Comparison of ENCODE assay signal across 8 mouse cellular contexts in the genomic region with DNA sequence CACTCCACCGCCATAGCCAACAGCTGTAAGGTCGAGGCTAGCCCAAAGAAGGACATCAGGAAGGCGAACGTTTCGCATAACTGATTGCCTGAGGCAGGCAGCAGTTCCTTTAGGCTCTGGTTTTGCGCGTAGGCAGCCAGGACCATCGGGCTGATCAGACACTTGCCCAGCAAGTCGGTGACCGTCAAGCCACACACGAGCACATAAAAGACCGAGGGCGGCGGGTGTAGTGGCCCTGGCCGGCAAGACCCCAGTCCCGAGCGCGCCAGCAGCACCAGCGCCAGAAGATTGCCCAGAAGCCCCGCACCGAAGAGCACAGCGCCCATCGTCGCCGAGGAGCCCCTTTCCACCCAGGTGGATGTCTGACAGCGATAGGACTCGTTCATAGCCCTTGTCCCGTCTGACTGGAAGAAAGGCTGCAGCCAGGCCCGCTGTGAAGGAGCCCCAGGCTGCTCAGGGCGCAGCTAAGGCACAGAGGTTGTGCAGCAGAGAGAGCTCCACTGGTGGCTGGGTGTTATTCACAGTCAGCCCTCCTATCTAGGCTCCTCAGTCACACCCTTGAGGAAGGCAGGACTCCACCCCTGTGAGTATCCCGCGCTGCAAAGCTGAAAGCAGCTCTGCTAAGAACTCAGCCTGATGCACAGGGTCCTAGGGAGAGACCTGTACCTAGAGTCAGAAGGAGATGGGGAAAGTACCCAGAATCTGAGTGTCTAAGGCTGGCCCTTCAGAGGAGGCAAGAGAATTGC. TPM values are rescaled to one million over a fixed set of nuclear protein-coding genes. Genes with fewer than 3 reads are reported as not detected.
DNase-seq lines count a peak whose midpoint lies in the region; ATAC-seq lines count a peak whose summit lies in the region.

TSS of gene Ptgdr (minus strand) at position 508 of the 746 bp plus-strand sequence.

- no peak for ATAC-seq in heart, embryonic 11.5 days (replicated peaks; ENCODE audit: insufficient number of reproducible peaks, low FRiP score, low TSS enrichment)
- ATAC-seq in forebrain, embryonic 16.5 days = peak; percentile 50; the same call in 1 of the 2 replicates

- peaks cover 5% of the 10 kb centered on the region; the same call in 1 of the 2 replicates for H3K4me1 ChIP-seq in heart, embryonic 11.5 days (ENCODE audit: control insufficient read depth, insufficient read depth, low read length)
- 0 out of 2 replicates have a peak, but pooled peaks cover 3% of the 10 kb centered on the region for H3K4me1 ChIP-seq in forebrain, embryonic 16.5 days (replicated peaks; ENCODE audit: control insufficient read depth, insufficient read depth, low read length)

- H3K4me2 ChIP-seq in heart, embryonic 11.5 days = peak within 1 kb of the TSS; percentile 76
- peak within 1 kb of the TSS; percentile 49 for H3K4me2 ChIP-seq in forebrain, embryonic 16.5 days (ENCODE audit: low read length)

- H3K9me3 ChIP-seq in heart, embryonic 11.5 days (replicated peaks; ENCODE audit: control insufficient read depth, low read length) = no peaks in the 10 kb centered on the region
- no peaks in the 10 kb centered on the region for H3K9me3 ChIP-seq in forebrain, embryonic 16.5 days (ENCODE audit: control insufficient read depth, low read length)

- no peaks in the 10 kb centered on the region for H3K36me3 ChIP-seq in heart, embryonic 11.5 days (ENCODE audit: control insufficient read depth, insufficient read depth, low read length)
- H3K36me3 ChIP-seq in forebrain, embryonic 16.5 days (ENCODE audit: control insufficient read depth, insufficient read depth) = no peaks in the 10 kb centered on the region

- H3K9ac ChIP-seq in heart, embryonic 11.5 days (ENCODE audit: low read depth, low read length) = peak within 1 kb of the TSS; percentile 35; the same call in 1 of the 2 replicates
- H3K9ac ChIP-seq in forebrain, embryonic 16.5 days (replicated peaks; ENCODE audit: low read depth, low read length) = no peak within 1 kb of the TSS; the same call in 1 of the 2 replicates

- H3K27me3 ChIP-seq in heart, embryonic 11.5 days (ENCODE audit: control insufficient read depth, insufficient read depth, low read length) = peaks cover 21% of the 10 kb centered on the region
- peaks cover 17% of the 10 kb centered on the region for H3K27me3 ChIP-seq in forebrain, embryonic 16.5 days (replicated peaks; ENCODE audit: control insufficient read depth, insufficient read depth, low read length)

- no peak for DNase-seq in heart, adult 8-10 months (ENCODE audit: low spot score)
- DNase-seq in ES-CJ7 (ENCODE audit: low read depth, low spot score) = peak; percentile 56
- peak; percentile 9 for DNase-seq in mesoderm, embryonic 11.5 days (ENCODE audit: low read depth, low spot score)
- no peak for DNase-seq in urinary bladder, postnatal 10 days (ENCODE audit: low spot score)
- no peak for DNase-seq in cerebellum, postnatal 25 days
- no peak for DNase-seq in yolk sac, embryonic 10.5 days (ENCODE audit: low spot score)

- 1% methylated on average over 32 of the region's 32 CpGs for WGBS in heart, embryonic 11.5 days (ENCODE audit: insufficient replicate concordance)
- WGBS in forebrain, embryonic 16.5 days = 1% methylated on average over 32 of the region's 32 CpGs

- peak within 1 kb of the TSS; percentile 34 for H3K4me3 ChIP-seq in heart, embryonic 11.5 days (ENCODE audit: low read depth, low read length)
- H3K4me3 ChIP-seq in forebrain, embryonic 16.5 days (replicated peaks; ENCODE audit: low read length) = peak within 1 kb of the TSS; percentile 32

- H3K27ac ChIP-seq in heart, embryonic 11.5 days (ENCODE audit: low read depth, low read length) = no peak within 1 kb of the TSS
- H3K27ac ChIP-seq in forebrain, embryonic 16.5 days (ENCODE audit: low read length) = no peak within 1 kb of the TSS

RNA-seq across cellular contexts. Expression of gene Ptgdr, which starts in this region (rescaled TPM):
- polyA plus RNA-seq in heart, embryonic 11.5 days (2014; fragmentation: Nextera tagmentation; extraction: Ambion mirVana) = not detected in 2 replicates
- total RNA-seq in heart, adult 8-10 months (2022) = not detected
- polyA plus RNA-seq in forebrain, embryonic 16.5 days (2015; fragmentation: Nextera tagmentation; extraction: Ambion mirVana) = 0.63 and 0.68 TPM in 2 replicates

Comparison
In these comparisons a context has a peak if more than half of its experiments do, and no peak if none do; other contexts are left out.
1. Peak in ATAC-seq, H3K4me3 ChIP-seq and H3K4me2 ChIP-seq in forebrain, embryonic 16.5 days; RNA of the gene not detected or under 1 TPM.
2. DNase-seq: peak in ES-CJ7 (single experiment) and mesoderm, embryonic 11.5 days (single experiment); none in heart, adult 8-10 months (single experiment), urinary bladder, postnatal 10 days (single experiment), cerebellum, postnatal 25 days (0 of 2) and yolk sac, embryonic 10.5 days (single experiment).